In the genomic region with DNA sequence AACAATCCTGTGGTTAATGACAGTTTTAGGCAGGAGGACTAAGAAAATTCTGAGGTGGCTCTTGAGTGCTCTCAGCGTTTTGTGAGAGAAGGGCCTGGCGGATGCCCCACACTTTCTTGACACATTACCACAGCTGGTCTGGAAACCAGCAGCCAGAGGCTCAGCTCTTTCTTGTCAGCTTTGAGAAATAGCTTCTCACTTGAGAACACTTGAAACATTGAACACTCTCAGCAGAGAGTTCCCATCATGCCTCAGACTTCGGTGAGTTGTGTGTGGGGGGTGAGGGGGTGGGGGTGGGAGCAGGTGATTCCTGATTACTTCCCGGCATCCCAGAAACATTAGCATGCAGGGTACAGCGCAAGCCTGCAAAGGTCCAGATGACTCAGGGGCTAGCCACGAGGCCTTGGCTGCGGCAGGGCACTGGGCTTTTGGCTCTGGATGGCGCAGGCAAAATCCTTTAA, we compare ENCODE assay signal across 15 mouse cellular contexts.
DNase-seq lines count a peak whose midpoint lies in the region; ATAC-seq and TF ChIP-seq lines count a peak whose summit lies in the region.
"Had no signal": no experiment of that assay in that cellular context is flagged by ENCODE, and none has a peak within 500 bp of the region (broad histone marks: within the 10 kb centered on the region; RNA-seq: fewer than 3 reads in every experiment).

No protein-coding gene starts in this region.

- H3K9me3 ChIP-seq in forebrain, embryonic 12.5 days: no peaks in the 10 kb centered on the region
- H3K9me3 ChIP-seq in forebrain, embryonic 16.5 days (ENCODE audit: control insufficient read depth, low read length): no peaks in the 10 kb centered on the region
- no peaks in the 10 kb centered on the region for H3K9me3 ChIP-seq in lung, postnatal 0 days (ENCODE audit: low read length)
- H3K9me3 ChIP-seq: embryonic facial prominence, embryonic 15.5 days; hindbrain, embryonic 10.5 days had no signal

- no peak overlapping the region for H3K4me2 ChIP-seq in forebrain, embryonic 12.5 days
- no peak overlapping the region for H3K4me2 ChIP-seq in forebrain, embryonic 16.5 days (ENCODE audit: low read length)
- no peak overlapping the region for H3K4me2 ChIP-seq in lung, postnatal 0 days (replicated peaks; ENCODE audit: low read depth, low read length)
- H3K4me2 ChIP-seq: embryonic facial prominence, embryonic 15.5 days had no signal

- whole genome bisulfite sequencing in forebrain, embryonic 12.5 days: 65% methylated on average over 8 of the region's 8 CpGs
- 62% methylated on average over 8 of the region's 8 CpGs for WGBS in forebrain, embryonic 16.5 days
- 25% methylated on average over 8 of the region's 8 CpGs for WGBS in lung, postnatal 0 days

- H3K27ac ChIP-seq in forebrain, embryonic 12.5 days: 0 out of 2 replicates have a peak overlapping the region, but pooled peaks have one; percentile 3
- no peak overlapping the region for H3K27ac ChIP-seq in forebrain, embryonic 16.5 days (ENCODE audit: low read length)
- no peak overlapping the region for H3K27ac ChIP-seq in lung, postnatal 0 days (ENCODE audit: low read length)
- H3K27ac ChIP-seq: embryonic facial prominence, embryonic 15.5 days; hindbrain, embryonic 10.5 days had no signal

- TF ChIP-seq CTCF in lung, postnatal 0 days (IDR thresholded peaks at IDR 0.05): no peak

- no peak overlapping the region for H3K4me3 ChIP-seq in forebrain, embryonic 12.5 days (replicated peaks)
- no peak overlapping the region for H3K4me3 ChIP-seq in forebrain, embryonic 16.5 days (replicated peaks; ENCODE audit: low read length)
- no peak overlapping the region for H3K4me3 ChIP-seq in lung, postnatal 0 days (ENCODE audit: low read depth, low read length)
- H3K4me3 ChIP-seq: embryonic facial prominence, embryonic 15.5 days; hindbrain, embryonic 10.5 days had no signal

- H3K4me1 ChIP-seq in forebrain, embryonic 12.5 days: 0 out of 2 replicates have a peak, but pooled peaks cover 4% of the 10 kb centered on the region
- no peaks in the 10 kb centered on the region for H3K4me1 ChIP-seq in forebrain, embryonic 16.5 days (replicated peaks; ENCODE audit: control insufficient read depth, insufficient read depth, low read length)
- peaks cover 3% of the 10 kb centered on the region; the same call in 1 of the 2 replicates for H3K4me1 ChIP-seq in lung, postnatal 0 days (ENCODE audit: insufficient read depth, low read depth, low read length)

- no peak for TF ChIP-seq EP300 in lung, postnatal 0 days (IDR thresholded peaks at IDR 0.05)

- peak; percentile 73 for DNase-seq in 3T3-L1 (ENCODE audit: low read depth, low spot score)
- peak; percentile 47 for DNase-seq in adrenal gland, adult 8-10 months
- peak; percentile 78 for DNase-seq in lung, postnatal 0 days (ENCODE audit: low spot score)
- DNase-seq in right cerebral cortex, postnatal 25 days: no peak
- DNase-seq in thymus, postnatal 25 days: no peak
- DNase-seq in right cerebral cortex, adult 2 months (ENCODE audit: low spot score in 2 of 2): no peak
- DNase-seq: cerebellum, adult 11-12 months; kidney, adult 18-20 months; spleen, adult 18-20 months had no signal

- H3K27me3 ChIP-seq in forebrain, embryonic 12.5 days: no peaks in the 10 kb centered on the region
- no peaks in the 10 kb centered on the region for H3K27me3 ChIP-seq in forebrain, embryonic 16.5 days (replicated peaks; ENCODE audit: control insufficient read depth, insufficient read depth, low read length)
- H3K27me3 ChIP-seq in lung, postnatal 0 days (replicated peaks; ENCODE audit: insufficient read depth, low read length): no peaks in the 10 kb centered on the region
- H3K27me3 ChIP-seq: embryonic facial prominence, embryonic 15.5 days had no signal

- H3K9ac ChIP-seq in forebrain, embryonic 12.5 days: no peak overlapping the region
- H3K9ac ChIP-seq in forebrain, embryonic 16.5 days (replicated peaks; ENCODE audit: low read depth, low read length): no peak overlapping the region
- no peak overlapping the region for H3K9ac ChIP-seq in lung, postnatal 0 days (replicated peaks; ENCODE audit: low read depth)
- H3K9ac ChIP-seq: embryonic facial prominence, embryonic 15.5 days had no signal

- no peak for ATAC-seq in forebrain, embryonic 12.5 days (ENCODE audit: low FRiP score)
- no peak for ATAC-seq in forebrain, embryonic 16.5 days
- ATAC-seq in lung, postnatal 0 days: peak; percentile 79
- ATAC-seq: activated CD4-positive, CD25-positive, alpha-beta regulatory T cell, adult 4 months; CD4-positive, CD25-positive, alpha-beta regulatory T cell, adult 4 months had no signal

- peaks cover 11% of the 10 kb centered on the region; the same call in 1 of the 2 replicates for H3K36me3 ChIP-seq in forebrain, embryonic 12.5 days (replicated peaks)
- peaks cover 5% of the 10 kb centered on the region; the same call in 1 of the 2 replicates for H3K36me3 ChIP-seq in forebrain, embryonic 16.5 days (ENCODE audit: control insufficient read depth, insufficient read depth)
- no peaks in the 10 kb centered on the region for H3K36me3 ChIP-seq in lung, postnatal 0 days (ENCODE audit: insufficient read depth, low read length)
- H3K36me3 ChIP-seq: embryonic facial prominence, embryonic 15.5 days had no signal

Comparison
In these comparisons a context has a peak if more than half of its experiments do, and no peak if none do; other contexts are left out.
1. DNase-seq: peak in 3T3-L1 (single experiment), adrenal gland, adult 8-10 months (single experiment) and lung, postnatal 0 days (single experiment); none in right cerebral cortex, postnatal 25 days (single experiment), thymus, postnatal 25 days (single experiment) and right cerebral cortex, adult 2 months (0 of 2).